Mouse (Mus musculus): ENCODE data around the gene Spata31d1d. TPM values are rescaled to one million over a fixed set of nuclear protein-coding genes. Genes with fewer than 3 reads are reported as not detected.

The Spata31d1d gene
- polyA plus RNA-seq, 1 experiment from 2014 or later: not detected

DNA sequence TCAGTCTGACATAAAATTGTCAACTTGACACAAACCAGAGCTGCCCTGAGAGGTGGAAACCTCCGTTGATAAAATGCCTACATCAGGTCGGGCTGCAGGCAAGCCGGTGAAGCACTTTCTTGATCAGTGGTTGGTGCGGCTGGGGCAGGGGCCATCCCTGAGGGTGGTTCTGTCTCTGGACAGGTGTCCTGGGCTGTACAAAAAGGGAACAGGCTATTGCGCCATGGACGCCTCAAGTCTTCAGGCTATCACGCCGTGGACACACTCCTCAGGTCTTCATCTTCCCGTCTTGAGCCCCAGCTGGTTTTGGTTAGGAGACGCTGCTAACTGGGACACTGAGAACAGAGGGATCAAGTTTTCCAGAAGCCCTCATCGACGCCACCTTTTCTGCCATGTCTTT is 18.8 kb upstream of the Spata31d1d start:
- no peak overlapping the region for H3K4me2 ChIP-seq (replicated peaks; ENCODE audit: low read depth)
- WGBS: 73% methylated on average over 12 of the region's 12 CpGs
- no peak overlapping the region for H3K4me3 ChIP-seq (ENCODE audit: low read depth, low read length)
- TF ChIP-seq CTCF (IDR thresholded peaks at IDR 0.05; ENCODE audit: low read depth): no peak
- peaks cover 14% of the 10 kb centered on the region; the same call in 1 of the 2 replicates for H3K36me3 ChIP-seq (ENCODE audit: control insufficient read depth, insufficient read depth)
- no peak overlapping the region for H3K9ac ChIP-seq (ENCODE audit: low read depth, low read length)
- H3K27ac ChIP-seq (ENCODE audit: low read depth, low read length): no peak overlapping the region
- no peak for ATAC-seq
- no peaks in the 10 kb centered on the region for H3K27me3 ChIP-seq (replicated peaks; ENCODE audit: control insufficient read depth, insufficient read depth, low read length)
- H3K9me3 ChIP-seq (ENCODE audit: control insufficient read depth): no peaks in the 10 kb centered on the region
- no peaks in the 10 kb centered on the region for H3K4me1 ChIP-seq (replicated peaks; ENCODE audit: control insufficient read depth, insufficient read depth, low read length)

DNA sequence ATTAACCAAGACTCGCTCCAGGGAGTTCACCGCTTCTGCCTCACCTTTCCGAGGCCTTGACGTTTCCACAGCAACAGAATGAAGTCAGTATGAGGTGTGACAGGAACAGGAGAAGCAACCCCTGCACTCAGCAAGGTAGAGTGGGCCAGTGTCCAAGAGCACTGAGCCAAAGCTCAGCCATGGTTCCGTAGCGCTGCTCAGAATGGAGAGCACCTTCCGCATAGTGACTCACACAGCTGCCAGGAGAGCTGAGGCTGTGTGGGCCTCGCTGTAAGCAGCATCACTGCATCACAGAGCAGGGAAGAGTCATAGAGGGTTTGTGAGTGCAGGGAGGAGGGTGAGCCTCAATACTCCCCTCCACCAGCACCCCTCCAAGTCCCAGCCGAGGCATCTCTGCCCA is 15.2 kb upstream of the Spata31d1d start, which contains the start of gene 1700014D04Rik:
Gene 1700014D04Rik (minus strand): TSS at position 42 of the 400 bp plus-strand sequence.
- no peak for ATAC-seq
- no peak for TF ChIP-seq CTCF (IDR thresholded peaks at IDR 0.05; ENCODE audit: low read depth)
- no peaks in the 10 kb centered on the region for H3K36me3 ChIP-seq (ENCODE audit: control insufficient read depth, insufficient read depth)
- 84% methylated on average over 9 of the region's 9 CpGs for WGBS
- no peaks in the 10 kb centered on the region for H3K4me1 ChIP-seq (replicated peaks; ENCODE audit: control insufficient read depth, insufficient read depth, low read length)
- no peak within 1 kb of the TSS for H3K4me2 ChIP-seq (replicated peaks; ENCODE audit: low read depth)
- H3K4me3 ChIP-seq (ENCODE audit: low read depth, low read length): no peak within 1 kb of the TSS
- no peaks in the 10 kb centered on the region for H3K27me3 ChIP-seq (replicated peaks; ENCODE audit: control insufficient read depth, insufficient read depth, low read length)
- no peak within 1 kb of the TSS for H3K27ac ChIP-seq (ENCODE audit: low read depth, low read length)
- no peaks in the 10 kb centered on the region for H3K9me3 ChIP-seq (ENCODE audit: control insufficient read depth)
- no peak within 1 kb of the TSS for H3K9ac ChIP-seq (ENCODE audit: low read depth, low read length)

DNA sequence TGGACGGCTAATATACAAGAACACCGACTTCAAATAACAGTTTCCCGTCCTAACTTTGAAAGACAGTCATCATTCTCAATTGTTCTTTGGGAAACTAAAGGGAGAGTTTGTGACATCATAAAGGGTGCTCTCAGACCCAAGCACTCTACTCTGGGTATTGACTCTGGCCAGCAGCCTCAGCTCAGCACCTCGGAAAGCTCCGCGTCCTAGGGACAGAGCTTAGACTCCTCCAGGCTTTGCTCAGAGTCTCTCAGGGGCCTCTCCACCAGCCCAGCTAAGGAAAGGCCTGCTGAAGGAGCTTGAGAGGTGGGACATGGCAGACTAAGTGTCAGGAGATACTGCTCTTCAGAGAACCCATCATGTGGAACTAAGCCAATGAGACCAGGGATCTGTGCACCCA is 14.6 kb upstream of the Spata31d1d start:
- Histone ChIP-seq H3K4me1 (replicated peaks; ENCODE audit: control insufficient read depth, insufficient read depth, low read length) (no peaks in the 10 kb centered on the region), H3K4me2 (replicated peaks; ENCODE audit: low read depth) (no peak overlapping the region), H3K36me3 (ENCODE audit: control insufficient read depth, insufficient read depth) (no peaks in the 10 kb centered on the region), H3K27ac (ENCODE audit: low read depth, low read length) (no peak overlapping the region), H3K27me3 (replicated peaks; ENCODE audit: control insufficient read depth, insufficient read depth, low read length) (no peaks in the 10 kb centered on the region), H3K9ac (ENCODE audit: low read depth, low read length) (no peak overlapping the region), H3K4me3 (ENCODE audit: low read depth, low read length) (no peak overlapping the region), H3K9me3 (ENCODE audit: control insufficient read depth) (no peaks in the 10 kb centered on the region)
- ATAC-seq: no peak
- TF ChIP-seq CTCF (IDR thresholded peaks at IDR 0.05; ENCODE audit: low read depth): no peak
- WGBS: 64% methylated on average over 6 of the region's 6 CpGs

DNA sequence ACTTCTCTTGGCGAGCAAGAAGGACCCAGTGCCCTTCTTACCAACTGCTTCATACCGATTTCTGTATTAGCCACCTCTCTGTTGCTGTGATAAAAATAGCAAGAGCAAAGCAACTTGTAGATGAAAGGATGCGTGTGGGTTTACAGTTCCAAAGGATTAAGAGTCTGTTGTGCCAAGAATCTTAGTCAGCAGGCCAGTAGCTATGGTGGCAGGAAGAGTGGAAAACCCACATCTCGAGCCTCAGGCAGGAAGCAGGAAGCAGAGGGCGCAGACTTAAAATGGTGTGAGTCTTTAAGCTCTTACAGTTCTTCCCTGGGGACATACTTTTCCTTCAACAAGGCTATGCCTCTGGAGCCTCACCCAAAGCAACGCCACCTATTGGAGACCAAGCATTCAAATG is 13.9 kb upstream of the Spata31d1d start:
- H3K9ac ChIP-seq (ENCODE audit: low read depth, low read length): no peak overlapping the region
- H3K9me3 ChIP-seq (ENCODE audit: control insufficient read depth): no peaks in the 10 kb centered on the region
- WGBS: 77% methylated on average over 6 of the region's 6 CpGs
- no peaks in the 10 kb centered on the region for H3K27me3 ChIP-seq (replicated peaks; ENCODE audit: control insufficient read depth, insufficient read depth, low read length)
- ATAC-seq: no peak
- TF ChIP-seq CTCF (IDR thresholded peaks at IDR 0.05; ENCODE audit: low read depth): no peak
- no peak overlapping the region for H3K27ac ChIP-seq (ENCODE audit: low read depth, low read length)
- H3K4me3 ChIP-seq (ENCODE audit: low read depth, low read length): no peak overlapping the region
- no peak overlapping the region for H3K4me2 ChIP-seq (replicated peaks; ENCODE audit: low read depth)
- H3K4me1 ChIP-seq (replicated peaks; ENCODE audit: control insufficient read depth, insufficient read depth, low read length): no peaks in the 10 kb centered on the region
- H3K36me3 ChIP-seq (ENCODE audit: control insufficient read depth, insufficient read depth): no peaks in the 10 kb centered on the region

DNA sequence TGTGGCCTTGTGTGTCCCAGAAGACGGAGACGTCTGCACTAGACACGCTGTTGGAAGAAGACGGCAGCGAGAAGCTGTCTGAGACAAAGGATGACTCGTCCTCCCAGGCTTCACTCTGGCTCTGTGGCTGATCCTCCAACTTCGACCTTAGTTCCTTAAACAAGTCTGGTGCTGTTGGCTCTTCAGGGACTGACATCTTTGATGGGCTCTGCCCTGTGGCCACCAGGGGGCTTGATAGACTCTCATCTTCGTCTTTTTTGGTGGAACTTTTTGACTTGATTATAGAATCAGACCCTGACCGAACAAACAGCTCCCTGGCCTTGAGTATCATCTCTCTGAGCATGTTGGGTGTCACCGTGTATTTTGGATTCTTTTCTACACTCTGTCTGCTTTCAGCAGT is 10.1 kb upstream of the Spata31d1d start:
- H3K4me1 ChIP-seq (replicated peaks; ENCODE audit: control insufficient read depth, insufficient read depth, low read length): no peaks in the 10 kb centered on the region
- H3K27ac ChIP-seq (ENCODE audit: low read depth, low read length): no peak overlapping the region
- WGBS: 66% methylated on average over 10 of the region's 10 CpGs
- no peak overlapping the region for H3K4me2 ChIP-seq (replicated peaks; ENCODE audit: low read depth)
- H3K9ac ChIP-seq (ENCODE audit: low read depth, low read length): no peak overlapping the region
- H3K27me3 ChIP-seq (replicated peaks; ENCODE audit: control insufficient read depth, insufficient read depth, low read length): no peaks in the 10 kb centered on the region
- no peaks in the 10 kb centered on the region for H3K36me3 ChIP-seq (ENCODE audit: control insufficient read depth, insufficient read depth)
- TF ChIP-seq CTCF (IDR thresholded peaks at IDR 0.05; ENCODE audit: low read depth): peak; percentile 53
- ATAC-seq: no peak
- H3K9me3 ChIP-seq (ENCODE audit: control insufficient read depth): no peaks in the 10 kb centered on the region
- H3K4me3 ChIP-seq (ENCODE audit: low read depth, low read length): no peak overlapping the region

DNA sequence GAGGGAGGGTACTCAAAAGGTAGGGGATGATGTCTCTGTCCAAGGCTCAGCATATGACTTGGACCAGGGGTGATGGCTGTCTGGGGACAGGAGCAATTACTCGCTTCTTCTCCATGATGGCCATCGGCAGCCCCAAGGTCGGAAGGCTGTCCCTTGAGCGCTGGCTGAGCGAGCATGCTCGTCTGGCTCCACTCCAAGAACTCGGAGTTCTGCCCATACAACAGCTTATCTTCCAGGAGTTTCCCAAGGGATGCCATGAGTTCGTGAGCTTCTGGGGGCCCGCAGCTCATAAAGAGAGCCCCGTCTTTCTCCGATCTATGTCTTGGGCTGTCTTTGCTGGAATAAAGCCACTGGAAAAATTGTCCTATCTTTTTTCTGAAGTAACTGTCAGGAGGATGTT is 9.5 kb upstream of the Spata31d1d start:
- H3K9ac ChIP-seq (ENCODE audit: low read depth, low read length): no peak overlapping the region
- H3K36me3 ChIP-seq (ENCODE audit: control insufficient read depth, insufficient read depth): no peaks in the 10 kb centered on the region
- TF ChIP-seq CTCF (IDR thresholded peaks at IDR 0.05; ENCODE audit: low read depth): no peak
- H3K27me3 ChIP-seq (replicated peaks; ENCODE audit: control insufficient read depth, insufficient read depth, low read length): no peaks in the 10 kb centered on the region
- H3K9me3 ChIP-seq (ENCODE audit: control insufficient read depth): no peaks in the 10 kb centered on the region
- H3K4me3 ChIP-seq (ENCODE audit: low read depth, low read length): no peak overlapping the region
- H3K27ac ChIP-seq (ENCODE audit: low read depth, low read length): no peak overlapping the region
- WGBS: 76% methylated on average over 11 of the region's 11 CpGs
- H3K4me2 ChIP-seq (replicated peaks; ENCODE audit: low read depth): no peak overlapping the region
- no peaks in the 10 kb centered on the region for H3K4me1 ChIP-seq (replicated peaks; ENCODE audit: control insufficient read depth, insufficient read depth, low read length)
- ATAC-seq: no peak

DNA sequence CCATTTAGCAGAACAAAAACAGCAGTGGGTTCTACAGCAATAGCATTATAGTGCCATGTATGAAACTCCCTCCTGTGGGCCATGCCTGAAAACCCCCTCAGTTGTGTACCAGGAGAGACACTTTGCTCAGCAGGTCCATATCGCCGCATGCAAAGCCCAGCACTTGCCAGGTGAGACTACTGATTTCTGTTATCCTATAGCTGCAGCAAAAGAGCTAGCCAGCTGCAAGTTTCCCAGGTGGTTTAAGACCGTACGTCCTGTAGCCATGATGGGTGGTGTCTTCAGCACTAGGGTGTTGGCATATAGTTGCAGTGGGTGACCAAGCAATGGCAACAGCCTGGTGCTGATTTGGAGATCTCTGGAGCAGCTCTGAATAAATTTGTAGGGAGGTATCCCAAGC is 7.8 kb upstream of the Spata31d1d start:
- Histone ChIP-seq H3K36me3 (ENCODE audit: control insufficient read depth, insufficient read depth) (no peaks in the 10 kb centered on the region), H3K4me3 (ENCODE audit: low read depth, low read length) (no peak overlapping the region), H3K27ac (ENCODE audit: low read depth, low read length) (no peak overlapping the region), H3K4me2 (replicated peaks; ENCODE audit: low read depth) (no peak overlapping the region), H3K9me3 (ENCODE audit: control insufficient read depth) (no peaks in the 10 kb centered on the region), H3K27me3 (replicated peaks; ENCODE audit: control insufficient read depth, insufficient read depth, low read length) (no peaks in the 10 kb centered on the region), H3K9ac (ENCODE audit: low read depth, low read length) (no peak overlapping the region), H3K4me1 (replicated peaks; ENCODE audit: control insufficient read depth, insufficient read depth, low read length) (no peaks in the 10 kb centered on the region)
- ATAC-seq: no peak
- WGBS: 84% methylated on average over 4 of the region's 4 CpGs
- TF ChIP-seq CTCF (IDR thresholded peaks at IDR 0.05; ENCODE audit: low read depth): no peak

All from intestine, postnatal 0 days (tissue).